Mouse (Mus musculus): ENCODE data around the gene Olfr221.

The Olfr221 gene

DNA sequence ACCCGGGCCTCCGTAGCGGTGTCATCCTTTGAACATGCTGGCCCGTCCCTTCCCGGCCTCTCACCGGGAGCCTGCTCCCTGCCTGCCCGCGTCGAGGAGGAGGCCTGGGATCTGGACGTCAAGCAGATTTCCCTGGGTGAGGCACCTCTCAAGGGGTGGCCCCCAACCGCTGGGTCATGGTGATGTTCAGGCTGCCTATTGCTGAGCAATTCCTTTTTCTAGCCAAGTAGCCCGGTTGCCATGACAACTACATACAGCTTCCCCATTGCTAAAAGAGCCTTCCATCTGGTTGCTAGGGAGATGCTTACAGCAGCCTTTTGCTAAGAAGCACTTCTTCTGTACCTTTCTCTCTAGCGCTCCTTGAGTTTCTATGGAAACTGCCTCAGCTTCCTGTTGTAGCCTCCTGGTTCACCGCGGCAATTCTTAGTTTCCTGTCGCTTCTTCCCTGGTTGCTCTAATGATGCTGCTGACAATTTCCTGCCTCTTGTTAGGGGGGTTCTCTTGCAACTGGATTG, 38.2 kb downstream of the Olfr221 start:
- DNase-seq (ENCODE audit: low spot score): no peak

DNA sequence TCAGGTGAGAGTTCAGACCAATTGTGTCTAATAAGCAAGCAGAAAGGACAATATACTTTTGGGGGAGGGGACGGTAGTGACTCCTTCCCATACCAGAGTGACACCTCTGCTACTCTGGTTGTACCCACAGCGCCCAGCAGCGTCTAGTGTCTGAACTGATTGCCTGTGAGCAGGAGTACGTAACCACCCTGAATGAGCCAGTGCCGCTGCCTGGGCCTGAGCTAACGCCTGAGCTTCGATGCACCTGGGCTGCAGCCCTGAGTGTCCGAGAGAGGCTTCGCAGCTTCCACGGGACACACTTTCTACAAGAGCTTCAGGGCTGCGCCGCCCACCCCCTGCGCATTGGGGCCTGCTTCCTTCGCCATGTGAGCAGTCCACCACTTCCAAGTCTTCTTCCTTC, 44.8 kb downstream of the Olfr221 start:
- DNase-seq (ENCODE audit: low spot score): no peak

DNA sequence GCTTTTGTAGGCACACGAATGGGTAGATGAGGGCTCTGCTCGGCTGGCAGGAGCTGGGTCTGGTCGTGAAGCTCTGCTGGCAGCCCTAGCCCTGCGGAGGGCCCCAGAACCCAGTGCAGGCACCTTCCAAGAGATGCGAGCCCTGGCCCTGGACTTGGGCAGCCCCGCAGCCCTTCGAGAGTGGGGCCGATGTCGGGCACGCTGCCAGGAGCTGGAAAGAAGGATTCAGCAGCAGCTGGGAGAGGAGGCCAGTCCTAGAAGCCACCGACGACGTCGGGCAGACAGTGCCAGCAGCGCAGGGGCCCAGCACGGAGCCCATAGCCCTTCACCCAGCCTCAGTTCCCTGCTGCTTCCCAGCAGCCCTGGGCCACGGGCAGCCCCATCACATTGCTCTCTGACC, 45.4 kb downstream of the Olfr221 start:
- no peak for DNase-seq (ENCODE audit: low spot score)

DNA sequence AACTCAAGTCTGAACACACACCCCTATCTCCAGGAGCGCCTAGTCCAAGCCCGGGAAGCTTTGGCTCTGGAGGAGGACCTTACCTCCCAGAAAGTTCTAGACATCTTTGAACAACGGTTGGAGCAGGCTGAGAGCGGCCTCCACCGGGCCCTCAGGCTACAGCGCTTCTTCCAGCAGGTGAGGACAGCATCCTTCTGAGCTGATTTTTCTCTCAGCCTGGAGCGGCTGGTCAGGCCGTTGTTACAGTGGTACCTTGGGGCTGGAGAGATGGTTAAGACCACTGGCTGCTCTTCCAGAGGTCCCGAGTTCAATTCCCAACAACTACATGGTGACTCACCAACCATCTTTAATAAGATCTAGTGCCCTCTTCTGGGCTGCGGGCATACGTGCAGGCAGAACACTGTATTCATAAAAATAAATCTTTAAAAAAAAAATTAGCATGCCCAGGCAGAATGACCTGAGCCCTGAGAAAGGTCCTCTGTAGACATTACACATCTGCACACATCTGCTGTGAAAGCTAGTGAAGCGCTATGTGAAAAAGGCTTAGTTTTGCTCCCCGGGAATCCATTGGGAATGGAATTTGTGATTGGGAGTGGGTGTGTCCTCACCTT, 45.9 kb downstream of the Olfr221 start:
- no peak for DNase-seq (ENCODE audit: low spot score)

DNA sequence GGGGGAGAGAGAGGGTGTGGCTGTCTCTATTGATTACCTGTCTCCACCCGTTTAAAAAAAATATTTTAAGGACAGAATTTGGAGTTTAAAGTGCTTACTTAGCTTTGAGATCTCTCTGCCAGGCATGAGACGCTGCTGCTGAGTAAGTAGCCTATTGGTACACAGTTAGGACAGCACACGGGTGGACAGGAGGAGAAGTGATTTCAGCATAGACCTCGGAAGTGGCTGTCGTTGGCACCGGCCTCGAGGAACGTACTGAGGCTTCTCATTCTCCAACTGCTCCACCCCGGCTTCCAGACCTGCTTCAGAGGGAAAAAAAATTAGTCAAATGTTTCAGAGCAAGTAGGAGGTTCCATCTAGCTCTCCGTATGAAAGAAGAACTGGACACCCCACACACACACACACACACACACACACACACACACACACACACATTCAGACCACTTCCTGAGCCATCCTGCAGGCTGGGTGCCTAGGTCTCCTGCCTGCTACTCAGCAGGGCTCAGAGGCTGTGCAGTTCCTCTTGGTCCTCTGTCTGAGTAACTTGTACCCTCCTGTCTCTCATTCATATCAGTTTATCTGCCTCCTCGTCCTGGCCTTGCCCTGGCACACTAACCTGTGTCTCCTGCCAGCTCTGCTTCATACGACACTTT, 46.9 kb downstream of the Olfr221 start:
- DNase-seq (ENCODE audit: low spot score): no peak

DNA sequence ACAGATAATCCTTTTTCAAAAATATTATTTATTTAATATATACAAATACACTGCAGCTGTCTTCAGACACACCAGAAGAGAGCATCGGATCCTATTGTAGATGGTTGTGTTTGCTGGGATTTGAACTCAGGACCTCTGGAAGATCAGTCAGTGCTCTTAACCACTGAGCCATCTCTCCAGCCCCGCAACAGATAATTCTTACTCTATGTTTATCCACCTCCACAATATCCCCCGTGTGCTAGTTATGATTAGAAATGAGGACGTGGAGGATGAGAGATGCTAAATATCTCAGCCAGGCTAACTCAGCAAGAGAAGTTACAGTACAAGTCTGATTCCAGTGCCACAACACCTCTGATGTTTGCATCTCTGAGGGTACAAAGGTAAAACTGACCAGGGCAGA, 47.8 kb downstream of the Olfr221 start:
- no peak for DNase-seq (ENCODE audit: low spot score)

DNA sequence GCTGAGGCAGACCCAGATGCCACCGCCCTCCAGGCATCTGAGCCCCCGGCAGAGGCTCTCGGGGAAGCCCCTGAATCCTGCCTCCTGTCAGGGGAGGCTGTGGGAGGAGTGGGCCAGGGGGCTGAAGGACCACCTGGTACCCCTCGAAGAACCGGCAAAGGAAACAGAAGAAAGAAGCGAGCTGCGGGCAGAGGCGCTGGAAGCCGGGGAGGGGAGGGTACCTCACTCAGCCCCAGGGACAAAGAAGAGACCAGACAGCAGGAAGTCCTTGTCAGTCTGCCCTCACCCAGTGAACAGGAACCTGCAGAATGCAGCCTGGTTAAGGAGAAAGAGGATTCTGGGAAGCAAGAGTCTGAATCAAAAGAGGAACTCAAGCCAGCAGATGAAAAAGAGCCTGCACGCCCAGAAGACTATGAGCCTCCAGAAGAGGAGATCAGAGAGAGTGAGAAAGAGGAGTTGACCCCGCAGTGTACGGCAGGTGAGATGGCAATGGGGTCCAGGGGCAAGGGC, 52.7 kb downstream of the Olfr221 start:
- no peak for DNase-seq (ENCODE audit: low spot score)

DNA sequence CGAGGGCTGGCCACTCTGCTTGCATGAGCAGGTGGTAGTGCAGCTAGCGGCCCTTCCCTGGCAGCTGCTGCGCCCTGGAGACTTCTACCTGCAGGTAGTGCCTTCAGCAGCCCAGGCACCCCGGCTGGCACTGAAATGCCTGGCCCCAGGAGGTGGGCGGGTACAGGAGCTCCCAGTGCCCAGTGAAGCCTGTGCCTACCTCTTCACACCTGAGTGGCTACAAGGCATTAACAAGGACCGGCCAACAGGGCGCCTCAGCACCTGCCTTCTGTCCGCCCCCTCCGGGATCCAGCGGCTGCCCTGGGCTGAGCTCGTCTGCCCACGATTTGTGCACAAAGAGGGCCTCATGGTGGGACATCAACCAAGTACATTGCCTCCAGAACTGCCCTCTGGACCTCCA, 53.5 kb downstream of the Olfr221 start:
- no peak for DNase-seq (ENCODE audit: low spot score)

DNA sequence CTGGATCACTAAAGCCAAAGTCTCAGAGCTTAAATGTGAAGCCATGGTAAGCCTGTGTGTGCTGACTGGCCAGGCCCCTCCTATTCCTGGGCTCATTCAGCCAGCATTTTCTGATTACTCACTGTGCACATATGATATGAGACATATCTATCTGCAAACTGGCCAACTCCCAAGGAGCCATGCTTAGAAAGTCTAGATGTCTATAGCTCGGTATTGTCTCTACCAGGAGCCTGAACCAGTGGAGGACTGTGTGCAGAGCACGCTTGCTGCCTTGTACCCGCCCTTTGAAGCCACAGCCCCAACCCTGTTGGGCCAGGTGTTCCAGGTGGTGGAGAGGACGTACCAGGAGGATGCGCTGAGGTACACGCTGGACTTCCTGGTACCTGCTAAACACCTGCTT, 55.1 kb downstream of the Olfr221 start:
- DNase-seq (ENCODE audit: low spot score): no peak

DNA sequence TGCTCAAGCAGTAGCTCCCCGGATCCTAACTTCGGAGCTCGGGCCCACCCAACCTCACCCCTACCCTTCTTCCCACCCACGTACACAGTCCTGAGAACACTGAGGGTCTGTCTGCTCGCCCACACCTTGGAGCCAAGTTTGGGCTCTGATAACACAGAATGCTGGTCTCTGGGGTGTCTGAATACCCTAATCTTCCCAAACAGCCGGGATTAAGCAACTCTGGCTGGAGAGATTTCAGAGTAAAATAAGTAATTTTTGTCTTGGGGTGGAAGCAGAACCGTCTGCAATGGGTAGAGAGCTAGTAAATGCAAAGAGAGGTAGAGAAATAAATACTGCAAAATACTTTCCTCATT, 56.1 kb downstream of the Olfr221 start:
- DNase-seq (ENCODE audit: low spot score): no peak

DNA sequence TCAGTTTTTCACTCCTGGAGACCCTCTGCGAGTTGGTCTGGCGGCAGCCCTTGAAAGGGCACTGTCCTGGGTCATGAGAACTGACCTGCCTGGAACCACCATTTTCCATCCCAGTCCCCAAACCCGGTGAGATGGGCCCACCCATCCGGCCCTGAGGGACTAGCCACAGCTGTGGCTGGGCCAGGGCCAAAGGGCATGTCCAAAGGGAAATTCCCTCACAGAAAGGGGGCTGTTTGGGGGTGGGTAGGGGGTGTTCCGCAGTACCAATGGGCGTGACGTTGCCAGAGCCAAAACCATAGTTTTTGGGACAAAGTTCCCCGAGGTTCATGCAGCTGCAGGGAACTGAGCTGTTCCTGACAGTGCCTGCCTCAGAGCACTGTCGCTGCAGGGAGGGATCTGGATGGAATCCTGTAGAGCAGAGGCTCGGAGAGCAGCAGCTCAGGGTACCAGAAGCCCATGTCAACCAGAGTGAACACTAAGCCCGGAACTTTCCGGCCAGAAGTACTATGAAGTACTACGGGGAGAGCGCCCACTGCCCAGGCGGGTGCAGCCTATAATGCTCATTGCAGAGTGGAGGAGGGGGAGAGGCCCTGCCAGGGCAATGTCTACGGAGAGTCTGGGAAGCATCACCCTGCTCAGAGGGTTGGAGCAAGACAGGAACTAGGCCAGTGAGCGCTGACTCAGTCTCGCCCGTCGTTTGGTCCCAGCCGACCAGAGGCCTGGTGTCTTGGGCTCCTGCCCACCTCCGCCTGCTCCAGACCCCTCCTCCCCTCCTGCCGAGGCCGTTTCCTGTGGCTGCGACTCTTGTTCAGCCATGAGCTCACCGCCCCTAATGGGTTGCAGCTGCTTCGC, 56.7 kb downstream of the Olfr221 start:
- peak; percentile 64 for DNase-seq (ENCODE audit: low spot score)

DNA sequence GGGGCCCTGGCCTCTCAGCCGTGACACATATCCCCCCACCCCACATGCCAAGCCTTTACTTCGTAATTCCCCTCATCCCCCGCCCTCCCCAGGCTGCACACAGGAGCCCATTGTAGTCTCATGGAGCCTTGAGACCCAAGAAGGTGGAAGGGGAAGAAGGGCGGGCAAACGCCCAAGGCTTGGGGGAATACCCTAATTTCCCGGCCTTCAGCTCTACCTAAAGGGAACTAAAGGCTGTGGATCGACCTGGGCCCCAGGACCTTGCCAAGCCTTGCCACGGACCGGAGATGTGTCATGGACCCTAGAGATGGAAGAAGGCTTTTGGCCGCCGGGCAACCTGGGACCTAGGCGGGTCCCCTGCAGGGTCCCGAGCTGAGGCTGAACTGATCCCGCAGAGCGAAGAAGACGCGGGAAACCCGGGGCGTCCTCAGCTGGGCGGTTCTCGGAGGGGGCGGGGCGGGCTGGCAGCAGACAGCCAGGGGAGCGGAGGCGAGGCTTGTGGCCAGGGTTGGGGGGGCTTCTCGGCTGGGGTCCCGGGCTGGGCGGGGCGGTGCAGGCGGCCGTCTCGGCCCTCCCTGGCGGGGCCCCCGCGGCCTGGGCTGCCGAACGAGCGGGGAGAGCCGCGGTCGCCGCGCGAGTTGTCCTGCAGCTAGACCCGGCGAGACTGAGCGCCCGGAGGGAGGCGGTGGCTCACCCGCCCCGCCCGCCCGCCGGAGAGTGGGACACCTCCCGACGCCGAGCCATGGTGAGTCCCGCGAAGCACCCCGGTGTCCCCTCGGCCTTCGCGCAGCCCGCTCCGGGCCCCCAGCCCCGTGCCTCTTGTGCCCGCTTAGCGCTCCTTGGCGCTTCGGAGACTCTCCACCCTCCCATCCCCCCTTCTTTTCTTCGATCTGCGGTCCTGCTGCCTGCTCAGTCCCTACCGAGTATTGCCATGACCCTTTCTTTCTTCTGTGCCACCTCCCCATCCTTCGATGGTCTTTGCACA, 57.7 kb downstream of the Olfr221 start, which contains the start of gene Arhgef40:
Gene Arhgef40, plus strand, starts transcription at position 473 of the 985 bp plus-strand sequence.
- peak; percentile 64 for DNase-seq (ENCODE audit: low spot score)

Measured in ovary, postnatal 10 days (tissue).